Mouse (Mus musculus): ENCODE measurements around the gene Atxn2. TPM values are rescaled to one million over a fixed set of nuclear protein-coding genes. Genes with fewer than 3 reads are reported as not detected.

Gene Atxn2
- polyA plus RNA-seq, 1 experiment from 2014 or later, result 40.6 TPM

GRCm38 (mm10) chr5:121836692-121837415 is 125.7 kb downstream of the Atxn2 start:
- TF ChIP-seq EP300 (IDR thresholded peaks at IDR 0.05) (no peak), CTCF (IDR thresholded peaks at IDR 0.05) (peak; percentile 13; the same call in 1 of the 2 replicates)
- ATAC-seq, result peak; percentile 84
- Histone ChIP-seq H3K4me1 (ENCODE audit: insufficient read depth, low read depth, low read length) (peaks cover 31% of the 10 kb centered on the region), H3K27me3 (replicated peaks; ENCODE audit: insufficient read depth, low read length) (no peaks in the 10 kb centered on the region), H3K9ac (replicated peaks; ENCODE audit: low read depth) (peak overlapping the region; percentile 76), H3K36me3 (ENCODE audit: insufficient read depth, low read length) (no peaks in the 10 kb centered on the region), H3K9me3 (ENCODE audit: low read length) (no peaks in the 10 kb centered on the region), H3K27ac (ENCODE audit: low read length) (peak overlapping the region; percentile 93), H3K4me3 (ENCODE audit: low read depth, low read length) (peak overlapping the region; percentile 86), H3K4me2 (replicated peaks; ENCODE audit: low read depth, low read length) (peak overlapping the region; percentile 67)
- DNase-seq (ENCODE audit: low spot score), result peak; percentile 98
- WGBS, result 0% methylated on average over 39 of the region's 77 CpGs

GRCm38 (mm10) chr5:121837441-121838340 is 126.6 kb downstream of the Atxn2 start, which contains the start of gene Sh2b3:
TSS of gene Sh2b3 (minus strand) at chr5:121837646.
- Histone ChIP-seq H3K27ac (ENCODE audit: low read length) (peak within 1 kb of the TSS; percentile 93), H3K36me3 (ENCODE audit: insufficient read depth, low read length) (no peaks in the 10 kb centered on the region), H3K4me2 (replicated peaks; ENCODE audit: low read depth, low read length) (peak within 1 kb of the TSS; percentile 67), H3K4me3 (ENCODE audit: low read depth, low read length) (peak within 1 kb of the TSS; percentile 86), H3K4me1 (ENCODE audit: insufficient read depth, low read depth, low read length) (peaks cover 27% of the 10 kb centered on the region), H3K9me3 (ENCODE audit: low read length) (no peaks in the 10 kb centered on the region), H3K9ac (replicated peaks; ENCODE audit: low read depth) (peak within 1 kb of the TSS; percentile 76), H3K27me3 (replicated peaks; ENCODE audit: insufficient read depth, low read length) (no peaks in the 10 kb centered on the region)
- DNase-seq (ENCODE audit: low spot score) (peak; percentile 73), ATAC-seq (peak; percentile 10)
- TF ChIP-seq EP300 (IDR thresholded peaks at IDR 0.05), result peak; percentile 38; the same call in 1 of the 2 replicates
- peak; percentile 38 for TF ChIP-seq CTCF (IDR thresholded peaks at IDR 0.05)
- 1% methylated on average over 35 of the region's 35 CpGs for WGBS

GRCm38 (mm10) chr5:121838341-121839127 is 127.4 kb downstream of the Atxn2 start:
- peaks cover 32% of the 10 kb centered on the region for H3K4me1 ChIP-seq (ENCODE audit: insufficient read depth, low read depth, low read length)
- 1% methylated on average over 41 of the region's 46 CpGs for WGBS
- DNase-seq (ENCODE audit: low spot score), result peak; percentile 82

GRCm38 (mm10) chr5:121839128-121839473 is 128.0 kb downstream of the Atxn2 start:
- peak overlapping the region; percentile 43 for H3K9ac ChIP-seq (replicated peaks; ENCODE audit: low read depth)
- peak overlapping the region; percentile 67 for H3K4me2 ChIP-seq (replicated peaks; ENCODE audit: low read depth, low read length)
- DNase-seq (ENCODE audit: low spot score), result no peak
- 21% methylated on average over 7 of the region's 7 CpGs for WGBS
- no peaks in the 10 kb centered on the region for H3K36me3 ChIP-seq (ENCODE audit: insufficient read depth, low read length)
- H3K27ac ChIP-seq (ENCODE audit: low read length), result peak overlapping the region; percentile 93
- no peaks in the 10 kb centered on the region for H3K9me3 ChIP-seq (ENCODE audit: low read length)
- no peak for TF ChIP-seq CTCF (IDR thresholded peaks at IDR 0.05)
- no peak for TF ChIP-seq EP300 (IDR thresholded peaks at IDR 0.05)
- no peaks in the 10 kb centered on the region for H3K27me3 ChIP-seq (replicated peaks; ENCODE audit: insufficient read depth, low read length)
- peak overlapping the region; percentile 86 for H3K4me3 ChIP-seq (ENCODE audit: low read depth, low read length)
- H3K4me1 ChIP-seq (ENCODE audit: insufficient read depth, low read depth, low read length), result peaks cover 33% of the 10 kb centered on the region
- ATAC-seq, result no peak

More at GRCm38 (mm10) chr5:121838341-121839127, 127.4 kb downstream of the Atxn2 start:
- no peaks in the 10 kb centered on the region for H3K9me3 ChIP-seq (ENCODE audit: low read length)
- H3K27ac ChIP-seq (ENCODE audit: low read length), result peak overlapping the region; percentile 93
- peak; percentile 6 for ATAC-seq
- peak overlapping the region; percentile 43 for H3K9ac ChIP-seq (replicated peaks; ENCODE audit: low read depth)
- peak overlapping the region; percentile 86 for H3K4me3 ChIP-seq (ENCODE audit: low read depth, low read length)
- H3K36me3 ChIP-seq (ENCODE audit: insufficient read depth, low read length), result no peaks in the 10 kb centered on the region
- peak overlapping the region; percentile 67 for H3K4me2 ChIP-seq (replicated peaks; ENCODE audit: low read depth, low read length)
- H3K27me3 ChIP-seq (replicated peaks; ENCODE audit: insufficient read depth, low read length), result no peaks in the 10 kb centered on the region
- TF ChIP-seq EP300 (IDR thresholded peaks at IDR 0.05) (peak; percentile 84), CTCF (IDR thresholded peaks at IDR 0.05) (no peak)

GRCm38 (mm10) chr5:121841516-121841915 is 130.4 kb downstream of the Atxn2 start:
- Histone ChIP-seq H3K27me3 (replicated peaks; ENCODE audit: insufficient read depth, low read length) (no peaks in the 10 kb centered on the region; the same call in 1 of the 2 replicates), H3K9ac (replicated peaks; ENCODE audit: low read depth) (no peak overlapping the region), H3K4me1 (ENCODE audit: insufficient read depth, low read depth, low read length) (peaks cover 18% of the 10 kb centered on the region; the same call in 1 of the 2 replicates), H3K9me3 (ENCODE audit: low read length) (no peaks in the 10 kb centered on the region), H3K4me2 (replicated peaks; ENCODE audit: low read depth, low read length) (no peak overlapping the region), H3K4me3 (ENCODE audit: low read depth, low read length) (no peak overlapping the region), H3K27ac (ENCODE audit: low read length) (0 out of 2 replicates have a peak overlapping the region, but pooled peaks have one; percentile 40), H3K36me3 (ENCODE audit: insufficient read depth, low read length) (no peaks in the 10 kb centered on the region)
- ATAC-seq, result no peak
- no peak for DNase-seq (ENCODE audit: low spot score)
- WGBS, result 83% methylated on average over 9 of the region's 9 CpGs
- TF ChIP-seq EP300 (IDR thresholded peaks at IDR 0.05) (no peak), CTCF (IDR thresholded peaks at IDR 0.05) (no peak)
